Mouse (Mus musculus) heart, adult 2 months (tissue): Measurements from ENCODE around the gene Unc5c.

Experiments
- CTCF ChIP-seq: fragments of 200-600 bp; IDR thresholded peaks from 2 replicates; pipeline ENCODE4 v1.8.1; 2022; ENCODE audit warnings: antibody characterized with exemption, mild to moderate bottlenecking, moderate library complexity
- EP300 ChIP-seq: fragments of 200-500 bp; IDR thresholded peaks from 2 replicates; pipeline ENCODE4 v1.6.1; 2011; ENCODE audit warnings: low read depth, low read length, control low read depth; ENCODE audit not compliant: insufficient read depth
- POLR2A ChIP-seq: fragments of 200-500 bp; IDR thresholded peaks from 2 replicates; pipeline ENCODE4 v1.6.1; 2011; ENCODE audit warnings: mild to moderate bottlenecking, low read depth, low read length, control low read depth; ENCODE audit not compliant: insufficient read depth

- TF ChIP-seq POLR2A (no peak), EP300 (no peak), CTCF (no peak)
These were observed 287.2 kb downstream of the Unc5c start for GRCm38 (mm10) chr3:141752172-141752571.
